Mouse (Mus musculus): ENCODE measurements around the gene Hectd4. TPM values are rescaled to one million over a fixed set of nuclear protein-coding genes. Genes with fewer than 3 reads are reported as not detected.
"Not testable (repeated sequence)": the region's sequence is repeated elsewhere in the genome, so short reads cannot be mapped to it uniquely, and the experiment has no call there.

The Hectd4 gene
- polyA plus RNA-seq, 1 experiment from 2014 or later, result 5.5 TPM

DNA sequence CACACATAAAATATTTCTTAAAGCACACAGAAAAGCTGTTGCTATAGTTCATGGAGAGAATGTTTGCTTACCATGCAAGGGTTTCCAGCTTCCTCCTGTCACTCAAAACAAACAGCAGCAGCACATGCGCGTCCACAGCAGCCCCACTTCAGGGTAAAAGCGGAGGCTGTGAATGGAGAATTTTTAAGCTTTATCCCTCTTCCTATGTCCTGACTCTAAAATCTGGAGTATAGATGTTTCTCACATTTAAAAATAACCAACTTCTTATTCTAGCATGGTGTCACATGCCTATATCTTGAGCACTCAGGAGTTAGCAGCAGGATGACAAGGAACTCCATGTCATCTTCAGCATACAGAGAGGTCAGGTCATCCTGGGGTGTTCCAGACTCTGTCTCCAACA, 70.3 kb downstream of the Hectd4 start:
- no peak for ATAC-seq (ENCODE audit: insufficient number of reproducible peaks, low FRiP score, low TSS enrichment, low read depth)
- 91% methylated on average over 3 of the region's 3 CpGs for WGBS
- Histone ChIP-seq H3K27me3 (no peaks in the 10 kb centered on the region), H3K27ac (replicated peaks) (no peak overlapping the region), H3K4me1 (no peaks in the 10 kb centered on the region), H3K4me2 (replicated peaks) (no peak overlapping the region), H3K9ac (no peak overlapping the region), H3K36me3 (peaks cover 84% of the 10 kb centered on the region), H3K9me3 (replicated peaks) (no peaks in the 10 kb centered on the region), H3K4me3 (replicated peaks) (no peak overlapping the region)

DNA sequence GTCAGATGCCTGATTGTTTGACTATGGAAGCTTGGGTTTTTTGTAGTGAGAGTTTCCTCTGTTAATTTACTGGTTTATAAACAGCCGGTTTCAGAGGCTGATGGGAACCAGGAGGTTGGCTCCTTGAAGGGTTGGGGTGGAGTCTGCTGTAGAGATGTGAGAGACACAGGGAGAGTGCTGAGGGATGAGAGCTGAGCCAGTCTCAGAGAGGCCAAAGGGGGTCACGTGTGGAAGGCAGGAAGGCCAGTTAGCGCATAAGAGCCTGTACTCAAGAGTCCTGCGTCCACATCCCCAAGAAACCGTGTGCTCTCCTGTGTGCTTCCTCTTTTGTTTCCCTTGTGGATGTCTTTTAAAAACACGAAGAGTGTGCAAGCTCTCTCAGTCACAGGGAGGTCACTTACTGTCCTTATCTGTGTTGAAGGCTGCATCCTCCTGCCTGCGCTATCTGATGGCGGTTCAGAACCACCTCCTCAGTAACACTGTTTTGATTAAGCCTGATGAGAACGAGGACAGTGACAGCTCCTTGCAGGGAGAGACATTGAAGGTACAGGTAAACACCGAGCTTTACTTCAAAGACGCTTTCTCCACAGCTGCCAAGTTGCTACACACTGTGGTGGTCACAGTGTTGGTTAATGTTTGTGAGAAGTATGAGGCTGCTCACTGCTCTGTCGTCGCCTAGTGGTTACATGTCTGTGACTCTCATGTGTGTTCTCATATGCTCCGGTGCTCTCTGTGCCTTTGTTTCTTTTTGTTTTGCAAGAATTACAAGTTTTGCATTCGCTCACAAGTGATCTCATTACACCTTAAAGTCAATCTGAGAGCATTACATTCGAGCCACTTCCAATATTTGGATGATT, 72.5 kb downstream of the Hectd4 start:
- 78% methylated on average over 16 of the region's 16 CpGs for WGBS
- Histone ChIP-seq H3K36me3 (peaks cover 86% of the 10 kb centered on the region), H3K4me2 (replicated peaks) (no peak overlapping the region), H3K9me3 (replicated peaks) (no peaks in the 10 kb centered on the region), H3K4me3 (replicated peaks) (no peak overlapping the region), H3K27me3 (no peaks in the 10 kb centered on the region), H3K4me1 (no peaks in the 10 kb centered on the region), H3K27ac (replicated peaks) (no peak overlapping the region), H3K9ac (no peak overlapping the region)
- no peak for ATAC-seq (ENCODE audit: insufficient number of reproducible peaks, low FRiP score, low TSS enrichment, low read depth)

DNA sequence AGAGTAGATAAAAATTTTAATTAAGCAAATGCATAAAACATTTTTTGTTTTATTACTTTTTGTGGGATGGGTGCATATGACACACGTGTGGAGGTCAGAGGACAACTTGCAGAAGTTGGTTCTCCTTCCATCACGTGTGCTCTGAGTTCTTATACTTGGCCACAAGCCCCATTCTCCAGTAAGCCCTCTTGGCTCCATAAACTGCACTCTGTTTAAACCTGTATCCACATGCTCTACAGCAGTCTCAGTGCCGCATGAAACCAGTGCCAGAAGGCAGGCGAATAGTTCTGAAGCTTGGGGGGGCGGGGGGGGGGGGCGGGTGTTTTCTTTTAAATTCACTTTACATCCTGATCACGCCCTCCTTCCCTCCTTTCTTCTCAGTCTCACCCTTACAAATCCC, 85.0 kb downstream of the Hectd4 start:
- H3K9me3 ChIP-seq (replicated peaks), result no peaks in the 10 kb centered on the region
- ATAC-seq (ENCODE audit: insufficient number of reproducible peaks, low FRiP score, low TSS enrichment, low read depth), result no peak
- H3K9ac ChIP-seq, result no peak overlapping the region
- no peaks in the 10 kb centered on the region for H3K27me3 ChIP-seq
- no peaks in the 10 kb centered on the region for H3K4me1 ChIP-seq
- H3K27ac ChIP-seq (replicated peaks), result no peak overlapping the region
- 80% methylated on average over 7 of the region's 7 CpGs for WGBS
- no peak overlapping the region for H3K4me3 ChIP-seq (replicated peaks)
- no peak overlapping the region for H3K4me2 ChIP-seq (replicated peaks)
- peaks cover 79% of the 10 kb centered on the region for H3K36me3 ChIP-seq

DNA sequence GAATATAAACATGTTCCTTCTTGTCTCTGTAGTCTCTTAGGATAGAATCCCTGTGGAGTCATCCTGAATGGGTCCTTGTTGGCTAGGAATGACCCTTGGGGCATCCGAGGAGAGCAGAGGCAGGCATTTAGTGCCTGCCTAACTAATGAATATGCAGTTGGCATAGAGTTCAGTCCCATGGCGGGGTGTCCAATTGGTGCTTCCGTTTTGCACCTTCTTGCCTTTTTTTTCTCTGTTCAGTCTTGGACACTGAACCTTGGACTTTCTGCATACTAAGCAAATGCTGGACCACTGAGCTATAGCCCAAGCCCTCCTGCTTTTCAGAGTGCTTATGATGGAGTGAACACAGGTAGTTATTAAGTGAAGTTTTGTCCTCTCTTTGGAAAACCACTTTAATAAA, 87.6 kb downstream of the Hectd4 start:
- 29% methylated on average over 3 of the region's 3 CpGs for WGBS
- Histone ChIP-seq H3K27me3 (no peaks in the 10 kb centered on the region), H3K4me2 (replicated peaks) (no peak overlapping the region), H3K4me3 (replicated peaks) (no peak overlapping the region), H3K36me3 (peaks cover 82% of the 10 kb centered on the region), H3K27ac (replicated peaks) (no peak overlapping the region), H3K9ac (no peak overlapping the region), H3K9me3 (replicated peaks) (no peaks in the 10 kb centered on the region), H3K4me1 (no peaks in the 10 kb centered on the region)
- no peak for ATAC-seq (ENCODE audit: insufficient number of reproducible peaks, low FRiP score, low TSS enrichment, low read depth)

DNA sequence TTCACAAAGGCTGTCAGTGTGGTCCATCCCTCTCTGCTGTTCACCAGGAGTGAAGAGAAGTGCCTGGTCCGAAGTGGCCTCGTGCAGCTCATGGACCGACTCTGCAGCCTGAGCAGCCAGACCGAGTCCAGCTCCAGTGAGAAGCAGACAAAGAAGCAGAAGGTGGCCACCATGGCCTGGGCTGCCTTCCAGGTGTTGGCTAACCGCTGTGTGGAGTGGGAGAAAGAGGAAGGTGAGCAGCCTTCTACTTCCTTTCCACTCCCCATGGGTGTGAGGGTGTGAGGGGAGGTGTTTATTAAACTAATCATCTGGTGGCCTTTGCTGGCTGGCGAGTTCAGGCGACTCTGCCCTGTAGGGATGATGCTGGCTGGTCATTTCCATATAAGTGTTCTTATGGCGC, 91.6 kb downstream of the Hectd4 start:
- peaks cover 92% of the 10 kb centered on the region for H3K36me3 ChIP-seq
- H3K4me1 ChIP-seq, result no peaks in the 10 kb centered on the region
- H3K9me3 ChIP-seq (replicated peaks), result no peaks in the 10 kb centered on the region
- H3K27me3 ChIP-seq, result no peaks in the 10 kb centered on the region
- WGBS, result 91% methylated on average over 8 of the region's 8 CpGs
- no peak overlapping the region for H3K4me2 ChIP-seq (replicated peaks)
- no peak overlapping the region for H3K9ac ChIP-seq
- H3K27ac ChIP-seq (replicated peaks), result no peak overlapping the region
- no peak overlapping the region for H3K4me3 ChIP-seq (replicated peaks)
- ATAC-seq (ENCODE audit: insufficient number of reproducible peaks, low FRiP score, low TSS enrichment, low read depth), result no peak

DNA sequence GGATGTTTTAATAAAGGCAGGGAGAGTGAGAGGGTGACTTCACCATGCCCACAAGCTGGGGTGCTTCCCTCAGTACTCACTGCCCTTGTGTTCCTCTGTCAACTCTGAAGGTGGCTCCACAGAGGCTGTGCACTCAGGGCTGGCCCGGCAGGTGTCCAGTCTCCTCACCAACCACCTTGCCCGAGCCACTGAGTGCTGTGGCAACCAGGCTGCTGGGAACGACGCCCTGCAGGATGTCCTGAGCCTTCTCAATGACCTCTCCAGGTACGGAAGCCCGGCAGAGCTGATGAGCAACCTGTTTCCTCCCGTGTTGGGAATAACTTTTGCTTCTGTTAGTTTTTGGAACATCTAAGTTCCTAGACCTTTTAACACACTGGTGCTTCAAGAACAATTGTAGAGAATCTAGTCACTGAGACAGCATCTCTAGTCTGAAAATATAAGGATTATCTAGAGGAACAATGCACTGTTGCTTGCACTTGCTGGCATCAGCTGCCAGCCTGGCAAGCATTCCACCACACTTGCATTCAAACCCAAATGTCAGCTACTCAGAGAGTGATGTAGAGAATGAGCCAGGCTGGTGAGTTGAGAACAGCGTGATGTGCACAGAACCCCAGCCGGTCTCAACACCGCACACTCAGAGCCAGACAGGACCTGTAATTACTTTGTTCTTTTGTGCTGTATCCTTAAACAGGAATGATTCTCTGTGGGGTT, 93.9 kb downstream of the Hectd4 start:
- Histone ChIP-seq H3K4me2 (replicated peaks) (no peak overlapping the region), H3K27me3 (no peaks in the 10 kb centered on the region), H3K36me3 (peaks cover 91% of the 10 kb centered on the region), H3K9me3 (replicated peaks) (no peaks in the 10 kb centered on the region), H3K4me1 (no peaks in the 10 kb centered on the region), H3K4me3 (replicated peaks) (no peak overlapping the region), H3K27ac (replicated peaks) (no peak overlapping the region), H3K9ac (no peak overlapping the region)
- no peak for ATAC-seq (ENCODE audit: insufficient number of reproducible peaks, low FRiP score, low TSS enrichment, low read depth)
- 81% methylated on average over 10 of the region's 10 CpGs for WGBS

DNA sequence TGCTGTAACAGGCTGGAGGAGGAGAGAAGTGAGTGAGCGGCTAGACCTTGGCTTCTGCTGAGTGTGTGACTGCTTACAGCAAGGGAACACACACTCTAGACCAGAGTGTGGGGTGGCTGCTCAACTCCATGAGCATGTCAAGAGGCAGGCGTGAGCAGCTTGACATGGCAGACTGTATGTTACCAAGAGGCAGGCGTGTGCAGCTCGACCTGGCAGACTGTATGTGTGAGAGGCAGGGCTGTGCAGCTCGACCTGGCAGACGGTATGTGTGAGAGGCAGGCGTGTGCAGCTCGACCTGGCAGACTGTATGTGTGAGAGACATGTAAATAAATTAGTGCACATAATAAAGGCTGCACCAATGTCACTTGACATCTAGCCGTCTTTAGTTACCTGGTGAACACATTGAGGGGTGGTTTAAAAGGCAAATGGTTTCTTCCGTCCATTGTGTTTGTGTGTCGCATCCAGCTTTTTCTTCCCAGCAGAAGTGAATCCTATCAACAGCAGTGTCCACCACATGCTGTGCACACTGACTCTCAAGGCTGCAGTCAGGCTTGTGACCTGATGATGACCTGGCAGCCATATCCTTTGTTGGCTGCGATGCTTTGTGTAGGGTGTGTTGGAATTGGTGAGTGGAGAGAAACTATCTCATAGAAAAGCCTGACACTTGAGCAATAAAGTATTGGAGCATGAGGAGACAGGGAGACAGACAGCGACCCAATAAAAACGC, 106.2 kb downstream of the Hectd4 start:
- H3K9ac ChIP-seq, result no peak overlapping the region
- H3K4me3 ChIP-seq (replicated peaks), result no peak overlapping the region
- H3K4me2 ChIP-seq (replicated peaks), result no peak overlapping the region
- no peaks in the 10 kb centered on the region for H3K9me3 ChIP-seq (replicated peaks)
- H3K27me3 ChIP-seq, result no peaks in the 10 kb centered on the region
- no peak overlapping the region for H3K27ac ChIP-seq (replicated peaks)
- WGBS, result 94% methylated on average over 14 of the region's 14 CpGs
- H3K36me3 ChIP-seq, result peaks cover 82% of the 10 kb centered on the region
- ATAC-seq (ENCODE audit: insufficient number of reproducible peaks, low FRiP score, low TSS enrichment, low read depth), result no peak
- no peaks in the 10 kb centered on the region for H3K4me1 ChIP-seq

DNA sequence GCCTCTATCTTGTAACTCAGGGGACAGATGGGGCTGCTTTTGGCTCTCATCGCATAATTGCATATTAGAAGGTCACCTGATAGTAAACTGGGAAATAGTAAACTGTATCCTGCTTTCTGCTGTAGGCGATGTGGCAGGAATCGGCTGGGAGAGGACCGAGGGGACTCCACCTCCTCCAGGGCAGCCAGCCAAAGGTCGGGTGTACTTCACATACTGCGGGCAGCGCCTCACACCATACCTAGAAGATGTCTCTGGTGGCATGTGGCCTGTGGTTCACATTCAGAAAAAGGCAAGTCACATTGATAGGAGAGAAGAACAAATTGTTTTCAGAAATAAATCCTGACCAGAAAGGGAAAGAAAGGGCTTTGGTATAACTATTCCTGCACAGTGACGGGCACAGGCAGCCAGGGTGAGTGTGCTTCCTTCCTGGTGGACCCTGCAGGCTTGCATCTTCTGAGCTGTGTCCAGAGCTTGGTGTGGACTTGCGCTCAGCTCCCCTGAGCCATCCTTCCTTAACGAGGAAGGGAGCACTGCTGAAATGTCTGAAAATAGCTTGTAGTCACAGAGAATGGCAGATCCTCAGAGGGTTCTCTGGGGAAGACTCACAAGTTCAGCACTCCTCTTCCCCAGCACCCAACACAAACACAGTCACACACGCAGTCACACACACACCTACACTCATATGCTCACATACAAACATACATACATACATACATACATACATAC, 109.5 kb downstream of the Hectd4 start:
- ATAC-seq (ENCODE audit: insufficient number of reproducible peaks, low FRiP score, low TSS enrichment, low read depth), result no peak
- WGBS, result 79% methylated on average over 11 of the region's 11 CpGs
- Histone ChIP-seq H3K4me3 (replicated peaks) (peak overlapping the region; percentile 32), H3K4me1 (no peaks in the 10 kb centered on the region), H3K27ac (replicated peaks) (peak overlapping the region; percentile 40), H3K4me2 (replicated peaks) (peak overlapping the region; percentile 34), H3K9ac (no peak overlapping the region), H3K36me3 (peaks cover 82% of the 10 kb centered on the region), H3K27me3 (no peaks in the 10 kb centered on the region), H3K9me3 (replicated peaks) (no peaks in the 10 kb centered on the region)

DNA sequence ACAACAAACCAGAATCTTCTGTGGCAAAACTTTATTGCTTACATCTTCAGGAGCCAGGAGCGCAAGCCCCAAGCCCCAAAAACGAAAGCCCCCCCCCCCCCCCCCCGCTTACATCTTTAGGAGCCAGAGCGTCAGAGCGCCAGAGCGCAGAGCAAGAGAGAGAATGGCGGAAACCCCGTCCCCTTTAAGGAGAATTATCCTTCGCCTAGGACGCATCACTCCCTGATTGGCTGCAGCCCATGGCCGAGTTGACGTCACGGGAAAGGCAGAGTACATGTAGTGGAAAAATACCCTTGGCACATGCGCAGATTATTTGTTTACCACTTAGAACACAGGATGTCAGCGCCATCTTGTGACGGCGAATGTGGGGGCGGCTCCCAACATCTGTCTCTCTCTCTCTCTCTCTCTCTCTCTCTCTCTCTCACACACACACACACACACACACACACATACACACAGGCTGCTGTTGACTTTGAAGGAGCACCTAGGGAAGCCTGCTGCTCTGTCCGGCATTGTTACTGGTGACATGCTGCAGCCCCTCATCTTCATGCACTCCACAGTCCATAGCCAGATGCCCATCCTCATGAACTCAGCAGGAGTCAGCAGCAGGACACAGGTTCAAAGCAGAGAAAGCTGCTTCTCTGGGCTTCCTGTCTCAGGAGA, 110.3 kb downstream of the Hectd4 start:
- Histone ChIP-seq H3K27ac (replicated peaks) (peak overlapping the region; percentile 76), H3K4me3 (replicated peaks) (peak overlapping the region; percentile 32), H3K36me3 (peaks cover 83% of the 10 kb centered on the region), H3K4me2 (replicated peaks) (0 out of 2 replicates have a peak overlapping the region, but pooled peaks have one; percentile 3)
- not testable (repeated sequence) for H3K27me3 ChIP-seq; H3K9me3 ChIP-seq (replicated peaks); ATAC-seq (ENCODE audit: insufficient number of reproducible peaks, low FRiP score, low TSS enrichment, low read depth); H3K9ac ChIP-seq; H3K4me1 ChIP-seq
- 73% methylated on average over 12 of the region's 19 CpGs for WGBS

DNA sequence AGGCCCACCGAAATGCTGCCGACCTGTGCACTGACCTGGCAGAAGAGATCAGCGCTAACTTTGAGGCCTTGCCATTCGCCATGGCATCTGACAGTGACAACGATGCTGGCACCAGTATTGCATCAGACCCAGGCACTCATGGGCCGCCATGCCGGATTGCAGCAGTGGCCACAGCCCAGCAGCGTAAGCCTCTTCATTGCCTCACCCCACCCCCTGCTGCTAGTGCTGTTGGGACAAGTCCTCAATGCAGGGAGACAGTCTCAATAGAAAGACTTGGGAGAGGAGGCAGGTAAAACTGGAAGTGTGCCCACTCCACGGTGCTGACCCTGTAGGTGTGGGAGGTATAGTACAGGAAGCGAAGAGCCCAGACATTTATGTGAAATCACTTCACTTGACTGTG, 111.7 kb downstream of the Hectd4 start:
- no peak for ATAC-seq (ENCODE audit: insufficient number of reproducible peaks, low FRiP score, low TSS enrichment, low read depth)
- H3K4me2 ChIP-seq (replicated peaks), result no peak overlapping the region
- H3K4me1 ChIP-seq, result no peaks in the 10 kb centered on the region
- H3K4me3 ChIP-seq (replicated peaks), result no peak overlapping the region
- H3K27me3 ChIP-seq, result no peaks in the 10 kb centered on the region
- no peak overlapping the region for H3K27ac ChIP-seq (replicated peaks)
- H3K9me3 ChIP-seq (replicated peaks), result no peaks in the 10 kb centered on the region
- H3K9ac ChIP-seq, result no peak overlapping the region
- peaks cover 80% of the 10 kb centered on the region for H3K36me3 ChIP-seq
- 95% methylated on average over 10 of the region's 10 CpGs for WGBS
